Mouse (Mus musculus) cerebellum, adult 2 months (tissue): ENCODE results near the gene Dgkk. TPM values are rescaled to one million over a fixed set of nuclear protein-coding genes. Genes with fewer than 3 reads are reported as not detected.
"Not testable (repeated sequence)": the region's sequence is repeated elsewhere in the genome, so short reads cannot be mapped to it uniquely, and the experiment has no call there.

ENCODE experiments used
- DNase-seq, 2 experiments: peaks; one replicate each; pipeline ENCODE4 v3.0.0; 2021
- H3K27ac ChIP-seq: fragments of 200-500 bp; 2 replicates; pipeline ENCODE4 v1.5.1; 2012; ENCODE audit warnings: low read length, control low read depth, inconsistent platforms; ENCODE audit not compliant: insufficient read depth
- H3K27me3 ChIP-seq: fragments of 200-500 bp; 2 replicates; pipeline ENCODE4 v1.6.1; 2012; ENCODE audit warnings: inconsistent platforms, mild to moderate bottlenecking, low read length, moderate library complexity; ENCODE audit not compliant: control insufficient read depth, insufficient read depth
- H3K4me1 ChIP-seq: fragments of 200-500 bp; 2 replicates; pipeline ENCODE4 v1.6.1; 2011; ENCODE audit warnings: low read length; ENCODE audit not compliant: control insufficient read depth, insufficient read depth
- H3K4me3 ChIP-seq: fragments of 200-500 bp; replicated peaks from 2 replicates; pipeline ENCODE3; 2011; ENCODE audit warnings: mild to moderate bottlenecking, low read depth, low read length, control low read depth; ENCODE audit not compliant: insufficient read depth
- CTCF ChIP-seq: fragments of 200-500 bp; IDR thresholded peaks from 2 replicates; pipeline ENCODE4 v1.5.1; 2011; ENCODE audit warnings: low read depth, mild to moderate bottlenecking, control low read depth, low read length, moderate library complexity, borderline replicate concordance; ENCODE audit not compliant: insufficient read depth
- POLR2A ChIP-seq: fragments of 200-500 bp; IDR thresholded peaks from 2 replicates; pipeline ENCODE4 v1.6.1; 2011; ENCODE audit warnings: low read length, control low read depth, borderline replicate concordance; ENCODE audit not compliant: insufficient read depth
- WGBS: fragments of 180-500 bp; shearing (Covaris S2); methylation state at CpG from one replicate; pipeline ENCODE4 v1.1.7; 2018; 5-methylcytosine and 5-hydroxymethylcytosine counted together
- polyA plus RNA-seq: library from polyadenylated mRNA; depleted of rRNA; stranded (reverse); fragments of >200 nt; gene quantifications from 2 replicates; pipeline ENCODE4 v1.2.3, GENCODE M21; 2012; rRNA removed

Dgkk gene
- 1.3 and 1.7 TPM in 2 replicates for polyA plus RNA-seq

GRCm38 (mm10) chrX:6779006-6779405 is at the start of gene Dgkk:
Gene Dgkk (plus strand): TSS chrX:6779306.
- WGBS = 15% methylated on average over 21 of the region's 30 CpGs
- not testable (repeated sequence) for H3K27ac ChIP-seq, H3K27me3 ChIP-seq, DNase-seq, H3K4me1 ChIP-seq
- H3K4me3 ChIP-seq = peak within 1 kb of the TSS; percentile 29

GRCm38 (mm10) chrX:6733998-6734397 is 45.1 kb upstream of the Dgkk start:
- 14% methylated on average over 3 of the region's 3 CpGs for WGBS
- no peaks in the 10 kb centered on the region for H3K4me1 ChIP-seq
- H3K27me3 ChIP-seq = no peaks in the 10 kb centered on the region
- no peak for TF ChIP-seq CTCF
- TF ChIP-seq POLR2A = no peak
- DNase-seq = no peak
- no peak overlapping the region for H3K27ac ChIP-seq
- no peak overlapping the region for H3K4me3 ChIP-seq

GRCm38 (mm10) chrX:6750714-6751113 is 28.4 kb upstream of the Dgkk start:
- 40% methylated on average over 1 of the region's 1 CpGs for WGBS
- no peak overlapping the region for H3K4me3 ChIP-seq
- no peaks in the 10 kb centered on the region for H3K27me3 ChIP-seq
- no peaks in the 10 kb centered on the region for H3K4me1 ChIP-seq
- TF ChIP-seq CTCF (no peak), POLR2A (no peak)
- no peak overlapping the region for H3K27ac ChIP-seq
- no peak for DNase-seq

- no peak overlapping the region for H3K27ac ChIP-seq
- no peaks in the 10 kb centered on the region for H3K4me1 ChIP-seq
- no peaks in the 10 kb centered on the region for H3K27me3 ChIP-seq
- DNase-seq = no peak
- 23% methylated on average over 6 of the region's 6 CpGs for WGBS
- TF ChIP-seq POLR2A (no peak), CTCF (no peak)
- H3K4me3 ChIP-seq = no peak overlapping the region
These were observed 27.5 kb upstream of the Dgkk start for GRCm38 (mm10) chrX:6751549-6752047.

- H3K4me3 ChIP-seq = peak overlapping the region; percentile 15
- 12% methylated on average over 12 of the region's 13 CpGs for WGBS
- no peak overlapping the region for H3K27ac ChIP-seq
- TF ChIP-seq CTCF = no peak
- no peak for TF ChIP-seq POLR2A
- H3K27me3 ChIP-seq = no peaks in the 10 kb centered on the region; the same call in 1 of the 2 replicates
- H3K4me1 ChIP-seq = no peaks in the 10 kb centered on the region
- no peak for DNase-seq
These were observed 1.4 kb upstream of the Dgkk start for GRCm38 (mm10) chrX:6777489-6778249.

GRCm38 (mm10) chrX:6778250-6778637 is 862 bp upstream of the Dgkk start:
- TF ChIP-seq POLR2A = no peak
- no peak for TF ChIP-seq CTCF
- no peaks in the 10 kb centered on the region; the same call in 1 of the 2 replicates for H3K27me3 ChIP-seq

GRCm38 (mm10) chrX:6779969-6780539 is 948 bp downstream of the Dgkk start:
- TF ChIP-seq POLR2A (no peak), CTCF (no peak)
- H3K4me3 ChIP-seq = no peak overlapping the region
- 4% methylated on average over 16 of the region's 16 CpGs for WGBS

More at GRCm38 (mm10) chrX:6778250-6778637, 862 bp upstream of the Dgkk start:
- Histone ChIP-seq H3K4me3 (peak overlapping the region; percentile 29), H3K4me1 (no peaks in the 10 kb centered on the region), H3K27ac (no peak overlapping the region)
- peak in 1 of 2 experiments; percentile 2 for DNase-seq
- 2% methylated on average over 16 of the region's 24 CpGs for WGBS

GRCm38 (mm10) chrX:6832553-6832952 is 53.4 kb downstream of the Dgkk start:
- DNase-seq = no peak
- WGBS = 45% methylated on average over 2 of the region's 2 CpGs
- Histone ChIP-seq H3K27me3 (no peaks in the 10 kb centered on the region), H3K27ac (no peak overlapping the region), H3K4me1 (no peaks in the 10 kb centered on the region), H3K4me3 (no peak overlapping the region)
- no peak for TF ChIP-seq POLR2A
- no peak for TF ChIP-seq CTCF

More at GRCm38 (mm10) chrX:6779969-6780539, 948 bp downstream of the Dgkk start:
- DNase-seq = no peak
- Histone ChIP-seq H3K4me1 (no peaks in the 10 kb centered on the region), H3K27me3 (no peaks in the 10 kb centered on the region; the same call in 1 of the 2 replicates), H3K27ac (no peak overlapping the region)
